Mouse (Mus musculus) frontal cortex, postnatal 36 days (tissue): ENCODE measurements around the gene Ocrl.
A peak's percentile ranks its signal among the peaks of the same experiment; 100 is the strongest.

ENCODE experiments used
- DNase-seq, 2 experiments: peaks; one replicate each; pipeline ENCODE4 v3.0.0; 2022; ENCODE audit warnings: low spot score in 2 of 2

The Ocrl gene

DNA sequence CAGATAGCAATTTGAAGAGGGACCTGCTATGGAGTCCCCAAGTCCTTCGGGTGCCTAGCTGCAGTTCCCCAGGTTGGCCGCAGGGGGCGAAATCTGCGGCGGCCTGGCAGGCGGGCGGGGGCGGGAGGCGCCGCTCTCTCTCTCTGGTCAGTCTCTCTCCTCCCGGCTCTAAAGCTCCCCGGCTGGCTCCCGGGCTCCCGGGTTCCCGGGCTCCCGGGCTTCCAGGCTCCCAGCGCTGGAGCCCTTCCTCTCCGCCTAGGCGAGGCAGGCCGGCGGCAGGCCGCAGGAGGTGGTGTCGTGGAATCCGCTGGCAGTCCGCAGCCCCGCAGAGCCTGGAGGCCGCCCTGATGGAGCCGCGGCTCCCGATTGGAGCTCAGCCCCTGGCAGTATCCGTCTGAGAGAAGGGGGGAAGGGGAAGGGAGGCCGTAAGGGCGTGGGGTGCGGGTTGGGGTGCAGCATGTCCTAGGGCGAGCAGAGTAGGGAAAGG, at the start of gene Ocrl:
Gene Ocrl, plus strand, starts transcription at position 82 of the 487 bp plus-strand sequence.
- DNase-seq: peak; percentile 63 to 66

DNA sequence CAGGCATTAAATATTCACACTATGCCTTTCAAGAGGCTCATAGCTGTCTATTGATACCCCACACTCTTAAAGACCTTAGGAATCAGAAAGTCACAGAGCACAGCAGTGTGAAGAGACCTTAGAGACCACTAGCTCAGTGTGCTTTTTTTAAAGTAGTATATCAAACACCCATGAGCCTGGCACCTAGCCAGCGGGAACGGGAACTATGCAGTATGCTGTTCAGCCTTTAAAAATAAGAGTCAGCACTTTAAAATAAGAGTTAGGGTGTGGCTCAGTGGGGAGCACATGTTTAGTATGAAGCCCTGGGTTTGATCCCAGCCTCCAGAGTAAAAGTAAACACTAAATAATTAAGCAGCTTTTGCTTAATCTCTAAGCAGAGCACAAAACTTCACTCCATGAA, 32.1 kb upstream of the Ocrl start:
- DNase-seq: peak; percentile 3 to 11

DNA sequence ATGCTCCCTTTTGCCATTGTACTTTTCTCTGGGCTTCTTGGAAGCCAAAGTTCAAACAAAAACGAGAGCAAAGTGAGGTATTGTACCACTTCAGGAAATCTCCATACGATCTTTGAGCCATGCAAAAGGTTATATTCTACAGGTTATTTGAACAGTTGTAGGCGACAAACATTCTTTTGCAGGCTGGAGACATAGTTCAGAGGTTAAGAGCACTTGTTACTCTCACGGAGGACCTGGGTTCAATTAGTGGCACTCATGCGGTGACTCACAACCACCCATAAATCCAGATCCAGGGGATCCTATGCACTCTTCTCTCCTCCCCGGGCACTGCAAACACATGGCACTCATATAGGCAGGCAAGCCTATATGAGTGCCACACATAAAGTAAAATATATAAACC, 29.4 kb upstream of the Ocrl start:
- DNase-seq: no peak

DNA sequence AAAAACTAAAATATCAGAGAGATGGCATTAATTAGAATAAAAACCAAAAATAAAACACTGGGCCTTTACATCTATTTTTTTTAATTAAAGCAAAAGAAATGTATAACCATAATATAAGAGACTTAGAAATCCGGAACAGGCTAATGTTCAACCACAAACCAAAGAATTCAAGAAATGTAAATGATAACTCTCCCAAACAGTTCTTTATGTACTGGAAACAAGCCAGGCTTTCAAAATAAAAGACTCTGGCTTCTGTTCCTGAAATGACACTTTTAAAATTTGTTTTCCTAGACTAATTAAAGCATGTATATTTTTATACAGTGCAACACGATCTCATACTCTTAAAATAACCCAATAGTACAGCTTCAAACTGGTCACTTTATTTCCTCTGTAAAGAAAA, 24.8 kb upstream of the Ocrl start:
- DNase-seq: no peak

DNA sequence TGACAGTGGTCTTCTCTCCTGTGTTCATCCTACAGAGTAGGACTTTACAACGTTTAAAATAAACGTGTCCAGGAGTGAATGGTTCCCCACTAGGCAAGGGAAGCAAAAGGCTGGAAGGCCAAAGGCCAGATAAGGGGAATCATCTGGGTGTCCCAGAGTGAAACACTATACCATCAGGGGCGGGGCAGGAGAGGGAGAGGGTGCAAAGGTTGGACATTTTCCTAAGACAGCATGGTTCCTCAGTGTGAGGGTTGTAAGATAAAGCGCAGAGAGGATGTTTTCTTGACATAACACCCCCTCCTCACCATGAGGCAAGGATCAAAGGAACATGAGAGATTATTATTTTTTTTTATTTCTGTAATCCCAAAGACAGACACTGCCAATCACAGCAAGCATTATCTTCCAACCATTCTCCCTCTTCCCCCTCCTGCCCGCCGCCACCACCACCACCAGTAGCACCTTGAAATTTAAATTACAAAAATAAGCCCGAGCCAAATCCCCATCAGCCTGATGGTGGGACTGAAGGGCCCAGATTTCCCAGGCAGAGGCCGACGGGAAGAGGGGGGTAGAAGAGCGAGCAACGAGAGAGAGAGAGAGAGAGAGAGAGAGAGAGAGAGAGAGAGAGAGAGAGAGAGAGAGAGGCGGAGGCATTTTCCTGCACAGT, 20.8 kb upstream of the Ocrl start:
- peak in 1 of 2 experiments; percentile 20 for DNase-seq

DNA sequence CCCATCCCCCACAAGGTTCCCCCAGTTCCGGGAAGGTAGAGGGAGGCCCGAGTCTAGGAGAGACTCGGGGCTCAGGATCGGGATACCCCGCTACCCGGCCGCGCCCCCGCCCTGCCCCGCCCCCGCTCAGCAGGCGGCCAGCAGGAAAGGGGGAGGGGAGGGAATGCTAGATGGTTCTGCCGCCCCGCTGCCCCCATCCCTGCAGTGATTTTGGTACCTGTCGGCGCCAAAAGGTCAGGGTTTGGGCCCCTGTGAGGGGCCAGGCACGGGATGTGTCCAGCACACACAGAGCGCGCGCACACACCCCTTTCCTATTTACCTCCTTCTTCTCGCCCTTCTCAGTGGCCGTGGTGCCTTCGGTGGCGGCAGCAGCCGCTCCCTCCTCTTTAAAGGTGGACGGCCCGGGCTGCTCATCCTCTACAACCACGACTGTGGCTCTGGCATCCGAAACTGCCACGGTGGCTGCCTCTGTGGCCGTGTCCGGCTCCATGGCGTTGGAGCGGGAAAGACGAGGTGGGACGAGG, 20.2 kb upstream of the Ocrl start:
- DNase-seq: peak in 1 of 2 experiments; percentile 23

DNA sequence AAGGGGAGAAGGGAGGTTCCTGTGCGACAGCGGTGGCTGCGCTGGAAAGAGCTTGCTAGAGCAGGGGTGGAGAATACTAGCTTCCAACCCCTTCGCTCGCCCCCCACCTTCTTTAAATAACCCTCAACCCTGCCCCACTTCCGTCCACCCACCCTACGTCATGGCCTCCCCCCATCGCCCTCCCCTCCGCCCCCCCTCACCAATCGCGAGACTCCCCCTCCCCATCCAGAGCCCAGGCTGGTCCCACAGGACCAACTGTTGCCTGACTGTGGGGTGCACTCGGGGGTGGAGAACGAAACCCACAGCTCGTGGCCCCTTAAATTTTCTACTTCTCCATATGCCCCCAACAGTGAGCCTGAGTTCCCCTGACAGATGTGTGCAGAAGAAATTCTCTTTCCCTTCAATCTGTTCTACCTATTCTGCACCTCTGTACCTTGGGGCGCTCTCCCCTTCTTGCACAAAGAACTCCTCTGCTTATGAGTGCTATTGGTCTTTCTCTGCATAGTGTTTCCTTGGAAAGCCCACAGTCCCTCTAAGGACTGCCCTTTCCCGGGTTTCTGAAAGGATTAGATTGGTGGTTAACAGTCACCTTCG, 19.7 kb upstream of the Ocrl start, which contains the start of gene Smarca1:
Gene Smarca1, minus strand, starts transcription at position 544 of the 594 bp plus-strand sequence.
- no peak for DNase-seq

DNA sequence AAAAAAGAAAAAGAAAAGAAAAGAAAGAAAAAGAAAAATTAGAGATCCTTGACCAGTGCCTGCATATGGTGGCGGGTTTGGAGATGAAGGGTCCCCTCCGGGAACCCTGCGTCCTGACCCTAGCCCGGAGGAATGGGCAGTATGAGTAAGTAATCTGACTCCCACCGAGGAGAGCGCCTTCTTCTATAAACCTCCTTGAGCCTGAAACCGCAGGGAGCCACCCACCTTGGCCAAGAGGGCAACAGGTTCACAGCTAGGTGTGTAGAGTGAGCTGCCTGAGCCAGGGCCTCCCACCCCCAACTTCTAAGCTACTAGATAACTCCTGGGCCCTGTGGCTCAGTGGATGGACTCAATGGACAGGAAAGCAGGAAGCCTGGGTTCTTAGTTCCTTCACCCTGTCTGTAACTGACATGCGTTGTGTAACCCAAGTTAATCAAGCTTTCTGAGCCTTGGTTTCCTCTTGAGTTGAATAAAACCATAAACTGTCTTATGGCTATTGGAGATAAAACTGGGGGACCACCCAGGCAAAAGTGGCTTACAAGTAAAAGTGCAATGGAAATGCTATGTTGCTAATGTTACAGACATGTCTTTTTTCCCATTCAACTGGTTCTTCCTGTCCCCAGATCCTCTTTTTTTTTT, 836 bp downstream of the Ocrl start:
- no peak for DNase-seq

DNA sequence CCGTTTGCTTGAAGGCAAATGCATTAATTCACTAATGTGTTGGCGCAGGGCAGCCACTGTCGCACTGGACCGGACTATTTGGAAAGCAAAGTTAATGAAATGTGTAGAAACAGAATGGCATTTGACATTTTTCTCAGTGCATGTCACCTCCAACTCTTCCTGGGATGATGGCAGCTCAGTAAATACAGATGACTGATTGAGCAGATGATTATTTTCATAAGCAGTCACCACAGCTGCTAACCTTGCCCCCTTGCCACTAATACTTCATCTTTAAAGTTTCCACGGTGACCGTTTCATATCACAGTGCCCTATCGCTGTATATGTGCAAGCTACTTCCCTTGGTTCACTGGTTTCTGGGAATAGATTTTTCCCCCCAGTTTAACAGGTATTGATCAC, 1.4 kb downstream of the Ocrl start:
- no peak for DNase-seq

DNA sequence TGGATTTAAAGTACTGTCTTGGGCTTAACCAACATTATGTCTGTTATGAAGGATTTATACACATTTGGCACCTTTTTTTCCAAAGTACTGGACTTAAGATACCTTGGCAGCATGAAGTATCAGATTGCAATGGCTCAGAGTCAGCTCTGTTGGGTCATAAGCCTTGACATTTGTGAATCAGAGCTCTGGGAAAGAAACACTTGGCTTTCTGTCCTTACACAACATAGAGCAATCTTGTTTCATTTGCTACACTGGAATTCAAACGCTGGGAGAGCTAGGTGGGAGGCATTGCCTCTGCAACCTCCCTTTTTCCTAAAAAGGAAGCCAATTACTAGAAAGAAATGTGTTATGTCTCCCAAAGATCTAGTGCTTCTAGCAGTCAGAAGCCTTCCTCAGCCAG, 4.6 kb downstream of the Ocrl start:
- DNase-seq: no peak

DNA sequence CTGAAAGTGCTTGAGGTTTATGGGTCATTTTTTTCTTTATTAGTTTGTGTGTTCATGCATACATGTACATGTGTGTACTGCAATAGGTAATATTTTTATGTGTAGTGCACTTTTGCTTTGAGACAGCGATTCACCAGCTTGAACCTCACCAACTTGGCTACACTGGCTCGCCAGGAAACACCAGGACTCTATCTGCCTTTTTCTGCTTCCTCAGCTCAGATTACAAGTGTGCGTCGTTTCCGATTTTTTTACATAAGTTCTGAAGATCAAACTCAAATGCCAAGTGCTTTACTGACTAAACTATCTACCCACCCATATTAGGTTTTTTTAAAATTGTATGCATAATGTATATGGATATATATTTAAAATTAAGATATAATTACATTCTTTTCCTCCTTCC, 8.4 kb downstream of the Ocrl start:
- DNase-seq: no peak

DNA sequence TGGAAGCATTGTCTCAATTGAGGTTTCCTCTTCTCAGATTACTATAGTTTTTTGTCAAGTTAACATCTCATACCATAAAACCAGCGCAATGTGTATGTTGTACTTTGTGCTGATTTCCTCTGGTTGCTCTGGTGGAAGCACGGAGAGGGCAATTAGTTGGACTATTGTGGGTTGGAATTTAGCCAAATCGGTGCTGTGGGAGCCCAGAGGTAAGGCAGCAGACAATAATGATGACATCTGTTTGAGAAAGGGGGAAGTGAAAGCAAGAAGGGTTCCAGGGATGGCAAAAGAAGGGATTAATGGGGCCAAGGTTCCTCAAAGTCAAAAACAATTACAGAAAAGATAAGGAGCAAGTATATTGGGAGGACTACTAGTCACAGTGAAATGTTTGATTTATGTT, 15.8 kb downstream of the Ocrl start:
- no peak for DNase-seq

DNA sequence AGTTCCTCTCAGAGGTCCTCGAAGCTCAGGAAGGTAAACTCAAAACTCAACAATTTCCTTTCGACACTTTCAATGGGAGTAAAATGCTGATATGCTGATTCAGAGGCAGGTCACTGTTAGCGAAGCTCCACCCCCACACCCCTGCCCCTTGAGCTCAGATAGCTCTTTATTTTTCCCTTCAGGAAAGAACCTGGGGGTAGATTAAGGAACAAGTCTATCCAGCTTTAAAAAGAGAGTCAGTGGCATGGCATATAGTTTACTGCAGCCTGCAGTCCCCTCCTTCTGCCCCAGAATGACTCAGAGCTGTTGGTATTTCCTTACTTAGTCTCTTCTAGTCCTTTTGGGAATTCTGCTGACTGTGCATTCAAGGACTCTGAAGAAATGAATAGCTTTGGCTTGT, 18.3 kb downstream of the Ocrl start:
- no peak for DNase-seq

DNA sequence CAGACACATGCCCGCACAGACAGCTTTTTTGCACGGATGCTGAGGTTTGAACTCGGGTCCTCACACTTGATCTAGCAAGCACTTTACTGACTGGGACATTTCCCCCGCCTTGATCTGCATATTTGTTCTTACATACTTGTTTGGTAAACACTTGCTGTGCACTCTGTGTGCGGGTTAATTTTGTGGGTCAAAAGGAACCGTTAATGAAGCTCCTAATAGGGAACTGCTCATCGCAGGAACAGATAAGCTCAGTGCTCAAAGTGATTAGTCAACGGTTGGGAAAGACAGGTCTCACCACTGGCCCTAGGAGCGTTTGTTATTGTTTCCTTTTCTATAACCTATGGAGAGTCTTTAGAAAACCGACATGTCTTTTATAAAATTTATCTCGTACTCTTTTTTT, 22.2 kb downstream of the Ocrl start:
- no peak for DNase-seq

DNA sequence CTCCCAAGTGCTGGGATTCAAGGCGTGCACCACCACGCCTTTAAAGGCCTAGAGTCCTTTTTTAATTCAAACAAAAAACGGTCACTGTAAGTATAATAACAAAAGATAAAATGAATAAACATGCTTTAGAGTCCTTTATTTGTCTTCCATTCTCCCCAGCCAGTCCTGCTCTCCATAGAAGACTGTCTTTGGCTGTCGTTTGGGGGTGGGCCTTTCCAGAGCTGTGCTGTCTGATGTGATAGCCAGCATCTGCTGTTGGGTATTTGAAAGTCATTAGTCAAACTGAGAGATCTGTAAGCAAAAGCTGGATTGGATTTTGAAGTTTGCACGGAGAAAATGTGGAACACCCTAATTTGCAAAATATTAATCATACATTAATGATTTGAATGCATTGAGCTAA, 24.7 kb downstream of the Ocrl start:
- no peak for DNase-seq

DNA sequence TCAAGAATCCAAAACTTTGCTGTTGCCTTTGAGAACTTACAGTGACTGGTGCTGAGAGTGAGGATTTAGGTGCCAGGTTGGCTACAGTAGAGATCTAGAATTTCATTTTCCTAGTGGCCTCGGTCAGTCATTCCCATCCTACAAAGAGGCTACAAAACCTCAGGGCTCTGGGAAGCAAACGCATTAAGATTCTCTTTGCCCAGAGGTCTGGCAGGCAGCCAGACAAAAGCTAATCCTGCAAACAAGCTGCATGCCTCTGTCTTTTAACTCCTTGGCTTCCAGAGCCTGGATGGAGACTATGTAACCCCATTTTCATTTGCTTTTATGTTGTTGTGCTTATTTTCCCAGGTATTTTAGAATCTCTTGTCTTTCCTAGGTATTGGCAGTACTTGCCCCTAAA, 25.6 kb downstream of the Ocrl start:
- DNase-seq: no peak

DNA sequence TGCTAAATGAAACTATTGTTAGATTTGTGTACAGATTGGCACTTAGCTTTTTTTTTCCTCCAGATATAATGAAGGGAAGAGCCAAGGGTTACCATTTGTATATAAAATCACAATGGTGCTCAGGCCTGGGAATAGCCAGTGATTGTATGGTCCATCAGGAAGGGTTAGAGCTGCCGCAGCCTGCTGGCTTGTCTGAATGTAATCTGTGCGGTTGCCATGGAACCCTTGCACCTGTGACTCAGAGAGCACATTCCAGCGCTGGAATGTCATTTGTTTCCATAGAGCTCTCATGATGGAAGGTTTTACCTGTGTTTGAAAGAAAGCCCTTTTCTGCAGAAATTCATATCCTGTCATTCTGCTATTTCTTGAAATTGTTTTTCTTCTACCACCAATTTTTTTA, 37.5 kb downstream of the Ocrl start:
- no peak for DNase-seq

DNA sequence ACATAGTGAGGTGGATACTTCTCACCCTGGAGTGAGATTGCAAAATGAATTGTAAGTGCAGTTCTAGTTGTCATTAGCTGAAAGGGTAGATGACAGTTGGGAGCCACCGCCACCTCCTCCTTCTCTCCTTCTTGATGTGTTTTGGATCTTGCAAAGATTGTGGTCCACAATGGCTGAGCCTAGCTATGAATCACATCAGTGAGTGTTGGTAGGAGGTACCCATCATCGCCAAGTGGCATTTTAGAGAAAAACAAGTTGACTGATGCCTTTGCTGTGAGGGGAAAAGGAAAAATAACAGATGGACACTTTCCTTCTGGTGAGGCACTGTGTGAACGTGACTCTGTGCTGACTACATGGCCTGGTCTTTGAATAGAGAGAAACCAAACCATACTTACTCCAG, 50.4 kb downstream of the Ocrl start:
- DNase-seq: peak in 1 of 2 experiments; percentile 9

DNA sequence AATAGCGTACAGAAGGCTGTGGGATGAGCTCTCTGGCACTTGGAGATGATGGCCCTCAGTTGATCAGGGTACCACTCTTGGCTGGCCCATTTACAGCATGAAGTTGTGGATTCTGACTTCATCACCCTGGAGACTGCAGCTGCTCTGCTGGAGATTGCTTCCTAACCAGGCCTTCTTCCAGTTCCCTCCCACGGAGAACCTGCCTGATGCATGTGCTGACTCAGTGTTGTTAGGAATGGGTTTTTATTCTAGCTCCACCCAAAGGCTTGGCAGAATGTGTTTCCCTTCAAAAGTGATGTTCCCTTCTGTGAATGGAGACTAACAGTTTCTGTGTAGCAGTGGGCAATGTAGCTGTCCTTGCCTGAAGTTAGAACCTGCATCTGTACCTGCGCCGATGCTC, 58.2 kb downstream of the Ocrl start:
- DNase-seq: peak; percentile 36 to 73

DNA sequence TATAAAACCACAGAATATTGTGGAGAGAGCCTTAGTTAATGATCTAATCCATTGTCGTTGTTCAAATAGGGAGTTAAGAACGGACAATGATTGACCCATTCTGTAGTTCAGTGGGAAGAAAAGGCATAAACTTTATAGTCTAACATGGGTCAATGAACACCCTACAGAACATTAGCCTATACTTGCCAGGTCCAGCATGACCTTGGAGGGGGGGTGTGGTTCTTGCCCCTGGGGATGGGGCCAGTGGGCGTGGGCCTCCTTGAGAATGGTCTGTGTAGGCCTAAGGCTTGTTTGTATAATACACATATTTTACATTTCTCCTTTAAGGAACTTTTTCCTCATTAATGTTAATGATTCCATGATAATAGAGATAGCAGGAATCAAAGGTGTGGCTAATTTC, 58.7 kb downstream of the Ocrl start:
- DNase-seq: no peak

DNA sequence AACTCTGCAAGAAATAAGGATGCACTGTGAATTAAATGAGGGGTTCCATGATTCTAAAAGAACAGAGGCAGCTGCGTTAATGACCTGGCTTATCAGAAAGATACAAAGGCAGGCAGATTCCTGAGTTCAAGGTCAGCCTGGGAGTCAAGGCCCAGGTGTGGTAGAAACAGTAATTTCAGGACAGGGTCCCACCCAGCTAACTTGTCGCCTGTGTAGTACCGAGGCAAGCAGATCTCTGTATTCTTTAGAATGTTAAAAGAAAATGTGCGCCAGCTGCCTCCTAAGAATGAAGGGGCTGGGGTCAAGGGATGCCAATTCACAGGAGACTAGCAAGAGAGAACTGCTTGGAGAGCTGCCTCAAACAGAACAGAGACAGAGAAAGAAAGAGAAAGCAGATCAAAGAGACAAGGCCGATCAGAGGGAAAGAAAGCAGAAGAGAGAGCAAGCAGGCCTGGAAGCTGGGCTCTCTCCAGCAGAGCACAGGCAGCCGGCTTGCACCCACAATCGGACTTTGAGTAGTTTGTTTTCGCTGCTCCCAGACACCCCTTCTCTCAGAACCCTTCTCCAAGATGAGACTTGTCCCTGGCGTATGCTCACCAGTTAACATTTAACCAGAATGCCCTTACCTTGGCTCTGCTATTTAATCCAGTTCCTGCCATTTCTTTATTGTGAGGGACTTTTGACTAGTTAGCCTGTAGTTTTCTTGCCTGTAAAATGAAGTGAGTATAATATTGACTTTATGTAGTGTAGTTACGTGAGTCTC, 59.4 kb downstream of the Ocrl start:
- DNase-seq: no peak

DNA sequence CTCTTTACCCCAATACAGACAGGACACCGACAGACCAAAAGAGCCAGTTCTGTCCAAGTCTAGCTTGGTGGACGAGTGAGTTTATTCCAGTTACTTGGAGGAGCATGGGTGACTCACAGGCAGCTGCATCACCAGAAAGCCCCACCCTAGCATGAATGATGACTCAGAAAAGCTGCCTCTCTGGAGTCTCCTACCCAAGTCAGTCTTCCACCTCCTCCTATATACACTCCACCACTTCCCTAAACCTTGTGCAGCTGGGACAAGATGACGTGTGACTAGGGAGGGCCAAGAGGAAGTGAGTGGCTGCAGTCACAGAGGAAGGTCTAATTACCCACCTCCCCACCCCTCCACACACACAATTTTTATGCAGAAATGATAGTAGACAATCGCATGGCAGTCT, 64.4 kb downstream of the Ocrl start:
- peak; percentile 6 to 22 for DNase-seq
